Mouse (Mus musculus): ENCODE results near the gene Rtp4.

The Rtp4 gene

GRCm38 (mm10) chr16:23557669-23558068 lies 37.6 kb downstream of the Rtp4 start:
- intact Hi-C loops (cut with DNase I): no loop called here

GRCm38 (mm10) chr16:23568369-23568958 lies 48.4 kb downstream of the Rtp4 start:
- intact Hi-C loops (cut with DNase I): no loop called here

GRCm38 (mm10) chr16:23574561-23574960 lies 54.5 kb downstream of the Rtp4 start:
- intact Hi-C loops (cut with DNase I): no loop called here

- intact Hi-C loops (cut with DNase I): no loop called here
Observed at GRCm38 (mm10) chr16:23591119-23592105, 71.3 kb downstream of the Rtp4 start.

GRCm38 (mm10) chr16:23592501-23592900 lies 72.4 kb downstream of the Rtp4 start:
- intact Hi-C loops (cut with DNase I): no loop called here

GRCm38 (mm10) chr16:23596696-23597095 lies 76.6 kb downstream of the Rtp4 start:
- intact Hi-C loops (cut with DNase I): no loop called here

- intact Hi-C loops (cut with DNase I): no loop called here
Observed at GRCm38 (mm10) chr16:23597968-23598367, 77.9 kb downstream of the Rtp4 start.

GRCm38 (mm10) chr16:23606220-23606619 lies 86.1 kb downstream of the Rtp4 start:
- intact Hi-C loops (cut with DNase I): no loop called here

GRCm38 (mm10) chr16:23606651-23607050 lies 86.6 kb downstream of the Rtp4 start:
- intact Hi-C loops (cut with DNase I): no loop called here

- intact Hi-C loops (cut with DNase I): no loop called here
Observed at GRCm38 (mm10) chr16:23607911-23608410, 87.9 kb downstream of the Rtp4 start.

- intact Hi-C loops (cut with DNase I): no loop called here
Observed at GRCm38 (mm10) chr16:23609748-23610185, 89.7 kb downstream of the Rtp4 start.

GRCm38 (mm10) chr16:23624205-23624604 lies 104.1 kb downstream of the Rtp4 start:
- intact Hi-C loops (cut with DNase I): no loop called here

- intact Hi-C loops (cut with DNase I): no loop called here
Observed at GRCm38 (mm10) chr16:23631531-23631930, 111.4 kb downstream of the Rtp4 start.

GRCm38 (mm10) chr16:23632681-23633080 lies 112.6 kb downstream of the Rtp4 start:
- intact Hi-C loops (cut with DNase I): no loop called here

GRCm38 (mm10) chr16:23653028-23653427 lies 132.9 kb downstream of the Rtp4 start:
- intact Hi-C loops (cut with DNase I): no loop called here

GRCm38 (mm10) chr16:23653479-23653878 lies 133.4 kb downstream of the Rtp4 start:
- intact Hi-C loops (cut with DNase I): no loop called here

- intact Hi-C loops (cut with DNase I): no loop called here
Observed at GRCm38 (mm10) chr16:23659597-23660531, 139.8 kb downstream of the Rtp4 start.
